8 mouse cellular contexts compared by ENCODE assay signal in genomic region chr2:104887882-104888566, GRCm38 (mm10). TPM values are rescaled to one million over a fixed set of nuclear protein-coding genes. Genes with fewer than 3 reads are reported as not detected.
DNase-seq lines count a peak whose midpoint lies in the region; ATAC-seq and TF ChIP-seq lines count a peak whose summit lies in the region.

No protein-coding gene starts in this region.

- no peak overlapping the region for H3K4me2 ChIP-seq in limb, embryonic 13.5 days (replicated peaks)

- H3K4me1 ChIP-seq in limb, embryonic 13.5 days = no peaks in the 10 kb centered on the region
- H3K4me1 ChIP-seq in testis, adult 2 months (ENCODE audit: control insufficient read depth, insufficient read depth, low read length) = no peaks in the 10 kb centered on the region

- no peak overlapping the region for H3K9ac ChIP-seq in limb, embryonic 13.5 days

- no peaks in the 10 kb centered on the region for H3K27me3 ChIP-seq in limb, embryonic 13.5 days
- no peaks in the 10 kb centered on the region for H3K27me3 ChIP-seq in testis, adult 2 months (ENCODE audit: control insufficient read depth, insufficient read depth, low read length)

- peak; percentile 96 for DNase-seq in 3T3-L1 (ENCODE audit: low read depth, low spot score)
- DNase-seq in ZHBTc4 (ENCODE audit: low read depth, low spot score) = peak; percentile 69
- DNase-seq in cerebellum, postnatal 36 days = peak; percentile 78 to 81
- peak; percentile 71 for DNase-seq in gastrocnemius, adult 2 months
- peak; percentile 87 for DNase-seq in kidney, adult 9 months
- DNase-seq in natural killer cell, adult 2 months (ENCODE audit: low spot score in 2 of 2) = peak; percentile 52 to 71

- 0 out of 2 replicates have a peak, but pooled peaks have one; percentile 64 for ATAC-seq in limb, embryonic 13.5 days (ENCODE audit: low FRiP score, low read depth)

- 16% methylated on average over 10 of the region's 10 CpGs for WGBS in limb, embryonic 13.5 days

- H3K4me3 ChIP-seq in gastrocnemius, adult 2 months = peak overlapping the region; percentile 40
- H3K4me3 ChIP-seq in limb, embryonic 13.5 days = no peak overlapping the region
- no peak overlapping the region for H3K4me3 ChIP-seq in testis, adult 2 months (ENCODE audit: control insufficient read depth, low read depth, low read length)

- intact Hi-C loops in gastrocnemius, adult 2 months (cut with DNase I) = loop anchor here (2.0 kb wide), 1 partner anchor 343 kb away; no protein-coding TSS in a partner anchor

- no peak for TF ChIP-seq POLR2A in testis, adult 2 months (IDR thresholded peaks at IDR 0.05; ENCODE audit: control insufficient read depth, low read depth, low read length)

- H3K27ac ChIP-seq in gastrocnemius, adult 2 months = no peak overlapping the region
- H3K27ac ChIP-seq in limb, embryonic 13.5 days = no peak overlapping the region
- no peak overlapping the region for H3K27ac ChIP-seq in testis, adult 2 months (ENCODE audit: control insufficient read depth, insufficient read depth, low read depth, low read length)

- H3K9me3 ChIP-seq in limb, embryonic 13.5 days = no peaks in the 10 kb centered on the region

- H3K36me3 ChIP-seq in limb, embryonic 13.5 days = no peaks in the 10 kb centered on the region
- H3K36me3 ChIP-seq in testis, adult 2 months (ENCODE audit: control insufficient read depth, insufficient read depth, low read length) = no peaks in the 10 kb centered on the region

- peak; percentile 88 for TF ChIP-seq CTCF in gastrocnemius, adult 2 months (IDR thresholded peaks at IDR 0.05)
- peak; percentile 27; the same call in 1 of the 2 replicates for TF ChIP-seq CTCF in testis, adult 2 months (IDR thresholded peaks at IDR 0.05; ENCODE audit: control insufficient read depth, insufficient read depth, insufficient replicate concordance, low read depth, low read length)

RNA-seq across cellular contexts. Expression of gene Ccdc73, which starts 20.4 kb away (rescaled TPM):
- total RNA-seq in gastrocnemius, adult 2 months (2021) = 1 to 10 TPM; 3.5 to 3.7 TPM
- 8.1 and 10.9 TPM in 2 replicates for polyA plus RNA-seq in limb, embryonic 13.5 days (2015; fragmentation: Nextera tagmentation; extraction: Ambion mirVana)
- polyA plus RNA-seq in testis, adult 2 months (2012; rRNA removed) = 27.0 and 28.0 TPM in 2 replicates

RNA-seq across cellular contexts. Expression of gene Prrg4, which starts 38.3 kb away (rescaled TPM):
- under 1 TPM; 0.20 to 0.23 TPM for total RNA-seq in gastrocnemius, adult 2 months (2021)
- 1.5 and 1.7 TPM in 2 replicates for polyA plus RNA-seq in limb, embryonic 13.5 days (2015; fragmentation: Nextera tagmentation; extraction: Ambion mirVana)
- 0.08 and 0.17 TPM in 2 replicates for polyA plus RNA-seq in testis, adult 2 months (2012; rRNA removed)
